Mouse (Mus musculus) MEL (cell line): ENCODE results near the gene Sergef.

ENCODE experiments used
- CHD2 ChIP-seq: IDR thresholded peaks from 2 replicates; pipeline ENCODE4 v1.6.1; 2011; ENCODE audit warnings: low read length, improper control_type of control experiment
- CTCF ChIP-seq, 3 experiments: IDR thresholded peaks in 2 of 3; conservative IDR thresholded peaks in 1 of 3; 2 replicates each; pipeline ENCODE4 v1.5.1; 2011 to 2012; ENCODE audit warnings: low read length in 3 of 3, low read depth in 2 of 3, mild to moderate bottlenecking in 2 of 3, improper control_type of control experiment in 1 of 3, inconsistent platforms in 1 of 3, mixed read lengths in 1 of 3, moderate library complexity in 1 of 3; ENCODE audit not compliant: control insufficient read depth in 1 of 3, insufficient read depth in 1 of 3, poor library complexity in 1 of 3, severe bottlenecking in 1 of 3
- ETS1 ChIP-seq: IDR thresholded peaks from 2 replicates; pipeline ENCODE4 v1.6.1; 2012; ENCODE audit warnings: low read depth, mild to moderate bottlenecking, inconsistent platforms, low read length, improper control_type of control experiment, moderate library complexity
- GATA1 ChIP-seq: IDR thresholded peaks from 2 replicates; pipeline ENCODE4 v1.6.1; 2011; ENCODE audit warnings: low read depth, low read length, improper control_type of control experiment
- POLR2A ChIP-seq, 2 experiments: IDR thresholded peaks; 2 replicates each; pipeline ENCODE4 v1.6.1; 2011 to 2012; ENCODE audit warnings: low read length in 2 of 2, mild to moderate bottlenecking in 2 of 2, control low read depth in 1 of 2, improper control_type of control experiment in 1 of 2, low read depth in 1 of 2, moderate library complexity in 1 of 2; ENCODE audit not compliant: control insufficient read depth in 1 of 2, insufficient read depth in 1 of 2, poor library complexity in 1 of 2
- SIN3A ChIP-seq: IDR thresholded peaks from 2 replicates; pipeline ENCODE4 v1.6.1; 2012; ENCODE audit warnings: low read length, improper control_type of control experiment, inconsistent platforms
- ZKSCAN1 ChIP-seq: IDR thresholded peaks from 2 replicates; pipeline ENCODE4 v1.6.1; 2012; ENCODE audit warnings: low read depth, mild to moderate bottlenecking, inconsistent platforms, low read length, improper control_type of control experiment, moderate library complexity
- ZMIZ1 ChIP-seq: IDR thresholded peaks from 2 replicates; pipeline ENCODE4 v1.6.1; 2012; ENCODE audit warnings: low read depth, mild to moderate bottlenecking, inconsistent platforms, low read length, improper control_type of control experiment, moderate library complexity
- ZNF384 ChIP-seq: IDR thresholded peaks from 2 replicates; pipeline ENCODE4 v1.6.1; 2012; ENCODE audit warnings: low read depth, mild to moderate bottlenecking, inconsistent platforms, low read length, improper control_type of control experiment

GRCm38 (mm10) chr7:46509391-46510310 lies 130.0 kb downstream of the Sergef start:
- TF ChIP-seq CHD2 (no peak), POLR2A (IDR thresholded peaks at IDR 0.05; ENCODE audit: control insufficient read depth in 1 of 2, insufficient read depth in 1 of 2, low read depth in 1 of 2, low read length in 2 of 2, poor library complexity in 1 of 2) (no peak), GATA1 (no peak), ETS1 (no peak), ZMIZ1 (no peak), ZNF384 (no peak), SIN3A (no peak), CTCF (IDR thresholded peaks at IDR 0.05 in 2 of 3, conservative IDR thresholded peaks at IDR 0.05 in 1 of 3; ENCODE audit: control insufficient read depth in 1 of 3, insufficient read depth in 1 of 3, low read depth in 2 of 3, low read length in 3 of 3, poor library complexity in 1 of 3, severe bottlenecking in 1 of 3) (no peak), ZKSCAN1 (no peak)
